Mouse (Mus musculus): Measurements from ENCODE around the gene Golga5.
A peak's percentile ranks its signal among the peaks of the same experiment; 100 is the strongest.

The Golga5 gene

DNA sequence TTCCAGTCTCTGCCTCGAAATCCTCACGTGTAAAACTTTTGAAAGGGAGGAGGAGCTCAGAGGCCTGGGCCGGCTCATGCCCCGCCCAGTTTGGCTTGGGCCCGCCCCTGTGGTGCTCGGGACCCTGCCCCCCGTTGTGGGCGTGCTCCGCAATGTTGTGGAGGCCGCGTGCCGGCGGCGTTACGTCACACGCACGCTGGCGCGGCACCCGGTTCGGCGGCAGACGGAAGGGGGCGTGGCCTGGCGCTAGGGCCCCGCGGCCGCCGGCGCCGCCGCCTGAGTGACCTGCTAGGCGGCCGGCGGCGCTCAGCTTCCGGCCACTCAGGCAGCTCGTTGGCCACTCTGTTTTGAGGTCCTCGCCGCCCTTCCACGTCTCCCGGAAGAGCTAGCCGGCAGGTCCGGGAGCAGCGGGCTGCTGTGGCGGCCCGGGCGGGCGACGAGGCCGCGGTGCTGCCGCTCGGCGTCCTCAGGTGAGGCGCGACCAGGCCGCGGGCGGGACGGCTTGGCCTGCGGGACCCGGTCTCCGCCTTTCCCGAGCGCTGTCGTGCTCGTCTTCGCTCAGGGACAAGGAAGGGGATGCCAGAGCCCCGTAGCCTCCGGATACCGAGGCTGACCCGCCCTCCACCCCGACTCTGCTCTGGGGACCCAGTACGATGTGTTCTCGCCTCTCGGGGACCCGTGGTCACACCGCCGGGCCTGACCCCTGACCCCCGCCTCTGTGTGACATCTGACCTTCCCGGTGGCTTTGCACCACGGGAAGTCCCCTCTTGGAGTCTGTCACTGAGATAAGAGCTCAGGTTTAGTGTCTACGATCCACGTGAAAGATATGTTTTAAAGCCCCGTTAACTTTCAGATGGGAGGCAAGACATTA is at the start of gene Golga5:
Gene Golga5 (plus strand): TSS at position 242 of the 871 bp plus-strand sequence.
- DNase-seq (ENCODE audit: low spot score in 2 of 2): peak; percentile 91 to 97

DNA sequence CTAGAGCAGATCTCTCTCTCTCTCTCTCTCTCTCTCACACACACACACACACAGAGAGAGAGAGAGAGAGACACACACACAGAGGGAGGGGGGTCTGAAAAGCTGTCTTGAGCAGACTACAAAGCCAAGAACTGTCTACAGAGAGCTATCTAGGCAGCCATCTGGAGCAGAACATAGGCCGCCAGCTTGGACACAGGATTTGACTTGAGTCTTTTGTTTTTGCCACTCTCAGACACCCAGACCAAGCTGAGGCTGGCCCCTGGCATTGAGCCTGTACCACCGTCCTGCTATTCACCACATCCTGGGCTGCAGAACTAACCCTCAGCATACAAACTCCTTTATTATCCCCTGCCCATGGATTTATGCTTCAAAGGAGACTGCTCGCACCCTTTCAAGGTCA is 49.4 kb upstream of the Golga5 start:
- DNase-seq (ENCODE audit: low spot score in 2 of 2): no peak

DNA sequence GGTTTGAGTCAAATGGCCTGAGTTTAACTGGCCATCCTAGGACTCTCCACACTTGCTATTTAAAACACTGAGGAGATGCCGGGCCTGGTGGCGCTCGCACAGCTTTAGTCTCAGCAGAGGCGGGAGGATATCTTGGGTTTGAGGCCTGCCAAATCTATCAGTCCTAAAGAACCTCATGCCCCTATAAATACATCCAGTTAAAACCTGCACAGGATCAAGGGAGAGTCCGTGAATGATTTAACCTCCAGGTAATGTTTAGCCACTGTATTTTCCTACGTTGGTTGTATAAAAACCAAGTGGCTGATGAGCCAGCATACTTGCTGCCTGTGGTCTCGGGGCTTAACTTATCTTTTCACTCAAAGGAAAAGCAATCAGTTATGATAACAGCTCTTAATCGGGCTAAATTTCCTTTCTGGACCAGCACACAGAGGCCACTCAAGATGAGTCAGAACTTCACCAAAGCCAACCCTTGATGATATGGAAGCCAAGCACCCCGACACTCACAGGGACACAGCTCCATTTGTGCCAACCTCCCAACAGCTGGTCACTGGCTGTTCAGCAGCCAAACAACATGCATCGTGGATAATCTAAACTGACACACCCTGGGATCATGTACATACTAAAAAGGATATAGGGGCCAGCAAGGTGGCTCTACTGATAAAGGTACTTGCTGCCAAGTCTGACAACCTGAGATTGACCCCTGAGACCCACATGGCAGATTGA is 48.6 kb upstream of the Golga5 start:
- no peak for DNase-seq (ENCODE audit: low spot score in 2 of 2)

DNA sequence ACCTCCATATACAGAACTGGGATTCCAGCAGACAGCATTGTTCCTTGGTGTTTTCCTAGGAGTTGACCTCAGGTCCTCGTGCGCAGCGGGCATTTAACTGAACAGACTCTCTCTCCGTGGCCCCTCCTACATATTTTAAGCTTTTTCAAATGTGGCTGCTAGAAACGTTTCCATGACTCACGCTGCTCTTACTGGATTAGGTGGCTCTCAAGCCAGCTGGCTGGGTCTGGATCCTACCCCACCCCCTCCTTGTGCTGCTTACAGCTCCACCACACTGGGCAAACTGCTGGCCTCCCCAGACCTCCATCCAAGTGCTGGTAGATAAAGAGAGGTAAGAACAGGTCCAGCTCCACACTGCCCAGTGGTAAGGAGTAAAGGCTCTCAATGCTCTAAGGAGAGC is 46.9 kb upstream of the Golga5 start:
- DNase-seq (ENCODE audit: low spot score in 2 of 2): no peak

DNA sequence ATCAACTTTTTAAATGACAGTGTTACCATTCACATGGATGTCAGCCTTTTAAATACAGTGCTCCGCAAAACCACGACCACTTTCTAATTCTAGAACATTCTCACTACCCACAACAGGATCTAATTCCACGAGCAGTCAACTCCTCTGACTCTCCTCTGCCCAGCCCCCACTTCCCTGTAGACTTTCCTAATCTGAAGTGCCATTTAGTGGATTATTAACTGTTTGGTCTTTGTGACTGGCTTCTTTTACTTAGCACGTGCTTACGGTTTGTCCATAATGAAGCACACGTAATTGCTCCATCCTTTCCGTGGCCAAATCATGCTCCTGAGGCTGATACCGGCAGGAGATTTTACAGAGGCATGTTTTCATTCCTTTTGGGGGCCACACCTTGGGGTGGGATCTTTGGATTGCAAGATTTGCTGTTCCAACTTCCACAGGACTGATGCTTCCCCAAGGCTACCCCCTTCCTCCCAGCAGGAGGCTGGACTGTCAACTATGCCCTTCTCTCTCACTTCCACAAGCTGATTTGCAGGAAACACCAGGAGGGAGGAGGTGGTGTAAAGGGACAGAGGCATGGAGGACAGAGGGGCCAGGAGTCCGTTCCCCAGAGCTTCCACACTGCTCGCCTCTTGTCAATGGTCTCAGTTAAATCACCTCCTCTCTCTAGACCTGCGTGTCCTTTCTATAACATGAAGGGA is 46.2 kb upstream of the Golga5 start:
- DNase-seq (ENCODE audit: low spot score in 2 of 2): no peak

DNA sequence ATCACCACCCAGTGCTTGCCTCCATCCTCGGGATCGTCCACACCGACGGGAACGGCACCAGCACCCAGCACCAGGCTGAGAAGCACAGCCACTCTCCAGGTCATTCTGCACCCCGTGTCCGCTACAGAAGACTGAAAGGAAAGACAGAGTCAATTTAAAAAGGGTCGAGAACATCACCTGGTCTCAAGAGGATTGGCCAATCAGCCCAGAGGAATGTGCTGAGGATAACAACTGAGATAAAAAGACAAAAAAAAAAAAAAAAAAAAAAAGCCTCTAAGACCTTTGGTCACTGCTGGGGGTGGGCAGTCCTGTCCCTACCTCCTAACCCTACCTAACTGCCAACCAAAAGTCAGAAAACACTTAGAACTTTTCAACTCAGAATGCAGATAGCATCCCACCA is 45.3 kb upstream of the Golga5 start:
- no peak for DNase-seq (ENCODE audit: low spot score in 2 of 2)

DNA sequence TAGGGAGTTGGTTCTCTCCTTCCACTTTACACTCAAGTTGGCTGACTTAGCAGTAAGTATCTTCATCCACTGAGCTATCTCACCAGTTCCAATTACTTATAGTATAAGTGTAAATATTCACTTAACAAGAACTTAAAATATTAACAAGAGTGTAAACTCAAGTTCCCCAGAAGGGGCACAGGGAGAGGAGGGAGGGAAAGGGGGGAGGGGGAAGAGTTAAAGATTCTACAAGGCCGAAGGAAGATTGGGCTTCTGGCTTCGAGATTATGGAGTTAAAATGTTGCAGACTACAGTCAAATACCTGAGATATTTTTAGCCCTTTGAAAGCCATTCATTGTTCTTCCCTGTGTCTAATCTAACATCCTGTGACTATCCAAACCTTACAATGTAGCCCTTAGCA is 44.5 kb upstream of the Golga5 start:
- DNase-seq (ENCODE audit: low spot score in 2 of 2): no peak

DNA sequence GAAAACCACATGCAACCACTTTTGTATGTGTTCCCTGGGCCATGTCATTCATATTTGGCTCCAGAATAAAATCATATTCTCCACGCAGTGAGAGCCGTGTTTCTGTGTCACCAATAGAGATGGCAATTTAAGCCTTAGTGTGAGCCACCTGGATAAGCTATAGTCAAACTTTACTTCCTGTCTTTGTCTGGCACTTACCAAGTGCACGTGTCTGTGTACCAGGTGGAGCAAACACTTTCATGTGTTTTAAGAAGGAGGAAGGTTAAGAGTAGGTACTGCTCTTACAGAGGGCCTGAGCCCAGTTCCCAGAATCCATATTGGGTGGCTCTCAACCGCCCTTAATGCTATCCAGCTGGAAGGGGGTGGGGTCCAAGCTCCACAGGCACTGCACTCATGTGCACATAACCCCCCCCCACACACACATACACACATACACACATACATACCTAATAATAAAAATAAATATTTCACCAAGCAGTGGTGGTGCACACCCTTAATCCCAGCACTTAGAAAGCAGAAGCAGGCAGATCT is 43.8 kb upstream of the Golga5 start:
- DNase-seq (ENCODE audit: low spot score in 2 of 2): no peak

DNA sequence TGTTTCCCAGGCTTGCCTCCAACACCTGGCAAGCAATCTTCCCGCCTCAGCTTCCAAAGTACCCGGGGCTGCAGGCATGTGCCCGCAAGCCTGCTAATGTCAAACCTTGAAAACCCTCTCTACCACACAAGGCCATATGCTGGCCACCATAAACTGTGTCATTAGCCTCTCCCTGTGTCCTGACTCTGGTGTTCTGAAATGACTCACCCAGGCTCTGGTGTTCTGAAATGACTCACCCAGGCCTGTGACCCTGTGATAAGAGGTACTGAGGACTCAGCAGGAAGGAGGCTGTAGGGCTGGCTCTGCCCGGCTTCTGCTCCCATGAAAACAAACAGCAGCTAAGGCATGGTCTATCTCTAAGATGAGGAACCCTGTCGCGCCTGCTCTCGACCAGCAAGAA is 42.6 kb upstream of the Golga5 start:
- DNase-seq (ENCODE audit: low spot score in 2 of 2): no peak

DNA sequence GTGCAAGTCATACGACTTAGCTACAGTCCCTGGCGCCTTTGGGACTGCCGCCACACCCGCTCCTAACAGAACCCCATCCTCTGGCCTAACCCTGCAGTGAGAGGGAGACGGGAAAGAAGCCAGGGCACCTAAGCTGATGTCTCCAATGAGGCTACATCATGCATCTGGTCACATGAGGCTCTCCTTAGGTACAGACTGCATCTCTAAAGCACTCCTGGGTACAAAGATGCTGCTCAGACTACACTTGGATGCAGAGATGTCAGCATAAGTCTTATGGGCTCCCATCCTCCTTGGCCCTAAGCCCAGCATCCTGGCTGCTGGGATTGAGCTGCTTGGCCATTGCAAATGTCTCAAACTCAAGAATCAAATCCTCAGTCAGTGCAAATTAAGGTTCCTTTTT is 39.3 kb upstream of the Golga5 start:
- no peak for DNase-seq (ENCODE audit: low spot score in 2 of 2)

DNA sequence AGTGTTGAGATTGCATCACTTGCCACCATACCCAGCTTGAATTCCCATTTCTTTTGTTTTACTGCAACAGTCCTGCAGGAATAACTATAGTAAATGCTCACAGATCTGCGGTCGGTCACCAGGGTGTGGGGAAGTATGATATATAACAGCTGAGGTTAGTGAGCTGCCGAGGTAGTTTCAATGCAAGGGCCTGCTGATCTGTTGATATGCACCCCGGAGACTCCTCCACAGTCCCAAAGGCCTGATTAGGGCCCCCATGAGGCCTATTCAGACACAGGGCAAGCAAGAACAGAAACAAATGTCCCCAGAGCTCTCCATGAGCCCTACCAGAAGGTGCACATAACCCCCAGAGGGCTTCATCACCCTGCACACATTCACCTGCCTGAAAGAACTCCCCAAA is 38.7 kb upstream of the Golga5 start:
- no peak for DNase-seq (ENCODE audit: low spot score in 2 of 2)

DNA sequence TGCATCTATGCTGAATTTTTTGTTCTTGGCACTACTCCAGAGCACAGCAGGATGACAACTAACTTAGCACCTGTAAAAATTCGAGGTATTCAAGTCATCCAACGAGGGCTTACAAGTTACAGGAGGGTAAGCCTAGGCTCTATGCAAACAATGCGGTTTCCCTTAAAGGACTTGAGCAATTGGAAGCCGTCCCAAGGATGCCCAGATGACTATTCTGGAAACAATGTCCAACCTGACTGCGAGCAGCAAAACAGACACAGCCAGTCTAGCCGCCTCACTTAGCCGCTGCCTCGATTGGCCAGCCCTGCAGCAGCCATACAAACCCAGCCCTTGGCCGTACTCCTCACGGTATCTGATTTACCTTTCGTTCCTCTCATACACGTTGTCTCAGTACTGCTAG is 36.7 kb upstream of the Golga5 start:
- no peak for DNase-seq (ENCODE audit: low spot score in 2 of 2)

DNA sequence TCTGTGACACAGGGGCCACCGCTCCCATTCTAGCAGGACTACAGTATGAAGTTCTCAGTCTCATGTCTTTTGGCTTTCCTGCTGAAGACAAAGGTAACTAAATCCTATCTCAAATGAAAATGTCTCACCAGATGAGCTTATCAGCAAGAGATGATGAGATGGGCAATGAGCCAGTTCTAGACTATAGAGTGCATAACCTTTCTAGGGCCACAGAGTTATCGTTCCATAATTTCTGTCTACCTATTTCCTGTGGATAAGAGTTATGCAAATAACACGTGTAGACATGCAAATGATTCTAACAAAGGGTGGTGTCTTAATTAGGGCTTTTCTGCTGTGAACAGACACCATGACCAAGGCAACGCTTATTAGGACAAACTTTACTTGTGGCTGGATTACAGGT is 34.8 kb upstream of the Golga5 start:
- no peak for DNase-seq (ENCODE audit: low spot score in 2 of 2)

DNA sequence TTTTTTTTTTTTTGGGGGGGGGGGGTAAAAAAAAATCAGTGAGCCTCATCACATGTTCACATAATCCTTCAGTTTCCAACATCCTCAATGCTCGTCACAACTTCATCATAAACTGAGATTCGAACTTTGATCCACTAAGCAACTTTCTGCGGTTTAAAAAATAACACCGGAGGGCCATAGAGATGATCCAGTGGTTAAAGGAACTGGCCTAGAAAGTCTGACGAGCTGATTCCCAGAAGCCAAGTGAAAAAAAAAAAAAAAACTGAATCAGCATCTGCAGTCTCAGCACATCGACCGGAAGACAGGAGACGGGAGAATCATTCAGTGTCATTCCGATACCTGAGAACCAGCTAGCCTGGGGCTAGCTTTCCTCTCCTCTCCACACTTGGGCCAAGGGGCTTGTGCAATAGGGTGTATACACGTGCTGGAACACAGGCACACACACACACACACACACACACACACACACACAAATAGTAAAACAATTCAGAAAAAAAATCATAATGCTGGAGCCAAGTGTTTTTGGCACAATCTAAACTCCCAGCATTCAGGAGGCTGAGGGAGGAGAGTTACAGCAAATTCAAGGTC is 31.9 kb upstream of the Golga5 start:
- DNase-seq (ENCODE audit: low spot score in 2 of 2): no peak

DNA sequence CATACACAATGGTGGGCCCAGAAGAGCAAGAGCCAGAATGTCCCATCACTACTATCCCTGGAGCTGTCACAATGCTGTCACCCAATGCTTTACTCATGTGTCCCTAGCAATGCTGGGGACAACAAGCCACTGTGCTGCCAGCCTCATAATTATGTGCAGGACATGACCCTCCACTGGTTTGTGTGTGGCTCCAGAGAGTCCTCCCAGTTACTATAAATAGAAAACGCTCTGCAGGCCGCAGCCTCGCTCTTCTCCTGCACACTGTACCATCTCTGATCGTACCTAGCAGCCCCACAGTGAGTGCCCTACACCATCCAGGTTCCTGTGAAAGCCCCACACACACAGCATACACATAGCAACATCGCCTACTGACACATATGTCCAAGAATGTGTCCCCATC is 31.0 kb upstream of the Golga5 start:
- no peak for DNase-seq (ENCODE audit: low spot score in 2 of 2)

DNA sequence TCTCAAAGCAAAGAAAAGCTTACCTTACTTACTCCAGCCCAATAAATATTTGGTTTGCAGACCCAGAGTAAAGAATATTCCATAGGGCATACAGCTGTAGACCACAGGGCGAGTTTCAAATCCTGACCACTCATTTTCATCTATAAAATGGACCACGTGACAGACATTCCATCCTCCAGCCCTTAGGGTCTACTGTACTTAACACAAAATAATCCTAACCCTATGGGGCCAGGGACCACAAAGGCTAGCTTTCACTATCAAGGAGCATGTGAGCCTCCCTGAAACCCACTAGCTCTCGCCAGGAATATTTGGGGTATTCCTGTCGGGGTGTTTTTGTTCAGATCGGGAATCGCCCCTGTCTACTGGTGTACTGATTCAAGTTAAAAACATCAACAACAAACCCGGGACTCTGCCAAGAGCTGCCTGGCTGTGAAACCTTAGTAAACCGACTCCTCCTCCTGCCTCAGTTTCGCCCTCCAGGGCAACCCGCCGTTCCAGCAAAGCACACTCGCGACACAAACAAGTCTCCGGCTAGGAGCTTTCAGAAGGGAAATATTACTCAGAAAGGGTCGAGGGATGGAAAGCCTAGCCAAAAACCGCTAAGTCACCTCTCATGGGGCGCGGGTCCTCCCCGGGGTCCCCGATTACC is 29.8 kb upstream of the Golga5 start:
- no peak for DNase-seq (ENCODE audit: low spot score in 2 of 2)

DNA sequence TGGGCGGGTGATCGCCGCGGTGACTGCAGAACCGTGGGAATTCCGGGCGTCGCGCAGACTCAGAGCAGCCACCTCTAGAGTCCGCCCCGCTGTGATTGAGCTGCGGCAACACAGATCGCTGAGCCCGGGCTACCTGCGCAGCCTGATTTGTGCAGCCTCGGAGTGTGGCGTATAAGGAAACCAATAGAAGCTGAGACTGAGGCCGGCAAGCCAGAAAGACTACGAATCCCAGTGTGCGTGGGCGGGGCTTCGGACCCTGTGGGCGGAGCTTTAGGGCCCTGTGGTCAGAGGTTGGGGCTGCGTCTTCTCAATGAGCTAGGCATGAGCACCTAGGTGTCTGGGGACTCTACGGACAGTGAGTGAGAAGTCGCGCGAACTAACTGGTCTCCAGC is 29.3 kb upstream of the Golga5 start, which contains the start of gene Lgmn:
Gene Lgmn (minus strand): TSS at position 182 of the 392 bp plus-strand sequence.
- DNase-seq (ENCODE audit: low spot score in 2 of 2): peak; percentile 92 to 93

DNA sequence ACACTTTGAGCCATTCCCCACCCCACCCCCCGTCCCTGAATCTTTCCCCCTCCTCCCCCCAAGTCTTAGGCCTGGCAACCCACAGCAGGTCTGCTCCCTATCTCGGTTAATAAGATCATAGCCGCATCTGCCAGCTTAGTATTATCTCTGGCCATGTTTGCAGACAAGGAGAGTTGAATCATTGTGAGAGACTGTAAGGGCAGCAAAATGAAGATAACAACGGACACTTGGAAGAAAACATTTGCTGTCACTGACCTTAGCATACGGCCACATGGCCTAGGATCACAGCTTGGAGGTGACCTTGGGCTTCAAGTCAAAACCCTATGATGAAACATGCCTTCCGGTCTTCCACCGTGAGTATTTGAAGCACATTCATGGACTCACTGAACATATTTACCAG is 28.4 kb upstream of the Golga5 start:
- DNase-seq (ENCODE audit: low spot score in 2 of 2): no peak

DNA sequence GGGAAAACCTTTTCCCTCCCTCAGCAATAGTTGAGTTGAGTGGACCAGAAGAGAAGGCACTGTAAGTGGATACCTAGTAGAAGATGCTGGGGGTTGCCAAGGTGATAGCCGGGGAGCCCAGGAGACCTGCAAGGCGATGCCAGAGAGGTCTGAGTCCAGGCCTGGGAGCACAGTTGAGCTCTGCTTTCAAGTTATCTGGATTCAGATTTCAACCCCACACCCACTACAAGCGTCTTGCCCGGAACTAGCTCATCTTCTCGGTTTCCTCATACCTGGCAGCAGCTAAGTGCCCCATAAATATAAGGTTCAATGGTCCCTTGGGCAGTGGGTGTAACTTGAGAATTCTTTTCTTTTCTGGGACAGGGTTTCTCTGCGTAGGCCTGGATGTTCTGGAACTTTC is 27.8 kb upstream of the Golga5 start:
- no peak for DNase-seq (ENCODE audit: low spot score in 2 of 2)

DNA sequence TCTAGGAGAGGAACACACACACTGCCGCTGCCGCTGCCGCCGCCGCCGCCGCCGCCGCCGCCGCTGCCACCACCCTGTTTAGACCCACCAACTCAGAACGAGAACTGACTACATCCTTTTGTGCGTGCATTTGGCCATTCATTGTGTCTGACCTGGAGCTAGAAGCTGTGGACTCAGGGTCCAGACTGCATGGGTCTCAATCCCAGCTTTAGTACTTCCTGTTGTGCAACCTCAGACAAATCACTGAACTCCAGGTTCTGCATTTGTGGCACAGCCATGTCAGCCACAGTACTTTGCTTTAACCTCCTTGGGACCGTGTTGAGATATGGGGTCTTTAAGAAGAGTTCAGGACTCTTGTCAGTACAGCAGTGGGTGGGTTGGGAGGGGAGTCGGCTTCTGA is 26.3 kb upstream of the Golga5 start:
- DNase-seq (ENCODE audit: low spot score in 2 of 2): no peak

DNA sequence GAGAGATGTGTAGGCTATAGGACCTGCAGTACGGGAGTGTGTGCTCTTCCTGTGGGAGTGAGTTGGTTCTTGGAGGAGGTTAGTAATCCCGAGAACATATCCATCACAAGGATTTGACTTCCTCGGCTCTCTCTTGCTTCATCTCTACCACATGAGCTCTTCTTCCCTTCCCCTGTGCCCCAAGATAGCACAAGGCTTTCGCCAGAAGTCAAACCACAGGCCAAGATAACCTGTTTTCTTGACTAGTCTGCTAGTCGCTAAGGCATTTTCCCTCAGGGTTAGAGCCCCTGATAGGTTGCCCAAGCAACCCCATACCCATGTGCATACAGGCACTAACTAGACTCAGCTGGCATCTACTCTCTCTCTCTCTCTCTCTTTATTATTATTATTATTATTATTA is 25.3 kb upstream of the Golga5 start:
- no peak for DNase-seq (ENCODE audit: low spot score in 2 of 2)

Data from spleen, postnatal 14 days (tissue).